Mouse (Mus musculus) hindbrain, embryonic 11.5 days (tissue): Measurements from ENCODE around the gene Ccdc155. TPM values are rescaled to one million over a fixed set of nuclear protein-coding genes. Genes with fewer than 3 reads are reported as not detected.

Experiments
- ATAC-seq: fragments of 200-750 bp; cut with Nextera tagmentation; 2 replicates; pipeline ENCODE4 v1.8.0; 2017; ENCODE audit warnings: mild to moderate bottlenecking, moderate TSS enrichment, moderate library complexity; ENCODE audit not compliant: low FRiP score
- DNase-seq: peaks from one replicate; pipeline ENCODE4 v3.0.0-alpha.2; 2015; ENCODE audit warnings: low spot score
- H3K27ac ChIP-seq: fragments of 300-500 bp; sonication (generic); 2 replicates; pipeline ENCODE4 v1.5.1; 2014; ENCODE audit warnings: mild to moderate bottlenecking, low read depth, low read length
- H3K27me3 ChIP-seq: fragments of 300-500 bp; sonication (generic); 2 replicates; pipeline ENCODE4 v1.6.1; 2014; ENCODE audit warnings: mild to moderate bottlenecking, low read length, moderate library complexity, mixed read lengths; ENCODE audit not compliant: control insufficient read depth, insufficient read depth
- H3K36me3 ChIP-seq: fragments of 300-500 bp; sonication (generic); 2 replicates; pipeline ENCODE4 v1.6.1; 2014; ENCODE audit warnings: mild to moderate bottlenecking, low read length, moderate library complexity, mixed read lengths; ENCODE audit not compliant: control insufficient read depth, insufficient read depth
- H3K4me1 ChIP-seq: fragments of 300-500 bp; sonication (generic); replicated peaks from 2 replicates; pipeline ENCODE4 v1.6.1; 2014; ENCODE audit warnings: low read length, mixed read lengths; ENCODE audit not compliant: control insufficient read depth, insufficient read depth
- H3K4me2 ChIP-seq: fragments of 300-500 bp; sonication (generic); replicated peaks from 2 replicates; pipeline ENCODE4 v1.6.1; 2014; ENCODE audit warnings: mild to moderate bottlenecking, low read depth, low read length
- H3K4me3 ChIP-seq: fragments of 300-500 bp; sonication (generic); 2 replicates; pipeline ENCODE4 v1.5.1; 2014; ENCODE audit warnings: low read depth, low read length
- H3K9ac ChIP-seq: fragments of 300-500 bp; sonication (generic); 2 replicates; pipeline ENCODE4 v1.6.1; 2014; ENCODE audit warnings: low read depth, low read length
- H3K9me3 ChIP-seq: fragments of 300-500 bp; sonication (generic); 2 replicates; pipeline ENCODE4 v1.6.1; 2016; ENCODE audit warnings: low read length; ENCODE audit not compliant: control insufficient read depth
- WGBS: fragments of 180-500 bp; shearing (Covaris S2); extraction: QIAGEN DNeasy Blood & Tissue Kit; methylation state at CpG from one replicate; pipeline ENCODE4 v1.1.7; 2014; 5-methylcytosine and 5-hydroxymethylcytosine counted together
- polyA plus RNA-seq: library from polyadenylated mRNA; unstranded; fragments of >200 nt; fragmentation: Nextera tagmentation; extraction: Ambion mirVana; gene quantifications from 2 replicates; pipeline ENCODE4 v1.2.1, GENCODE M21; 2014

The Ccdc155 gene
- polyA plus RNA-seq, 1 experiment from 2014 or later, result 0.40 TPM

GRCm38 (mm10) chr7:45167761-45168445 lies 36.8 kb downstream of the Ccdc155 start:
- Histone ChIP-seq H3K4me1 (peaks cover 6% of the 10 kb centered on the region), H3K27me3 (peaks cover 74% of the 10 kb centered on the region), H3K27ac (peak overlapping the region; percentile 45; the same call in 1 of the 2 replicates), H3K9me3 (peaks cover 13% of the 10 kb centered on the region), H3K4me2 (peak overlapping the region; percentile 7; the same call in 1 of the 2 replicates), H3K9ac (no peak overlapping the region), H3K36me3 (no peaks in the 10 kb centered on the region), H3K4me3 (no peak overlapping the region)
- ATAC-seq, result peak; percentile 31; the same call in 1 of the 2 replicates
- peak; percentile 51 for DNase-seq
- 2% methylated on average over 19 of the region's 19 CpGs for WGBS

- Histone ChIP-seq H3K9ac (no peak overlapping the region), H3K4me3 (no peak overlapping the region), H3K9me3 (peaks cover 11% of the 10 kb centered on the region), H3K4me1 (peaks cover 11% of the 10 kb centered on the region), H3K36me3 (no peaks in the 10 kb centered on the region), H3K27ac (no peak overlapping the region), H3K4me2 (no peak overlapping the region), H3K27me3 (peaks cover 78% of the 10 kb centered on the region)
- DNase-seq (no peak), ATAC-seq (no peak)
- WGBS, result 22% methylated on average over 10 of the region's 10 CpGs
Observed at GRCm38 (mm10) chr7:45166950-45167401, 37.7 kb downstream of the Ccdc155 start.

DNA sequence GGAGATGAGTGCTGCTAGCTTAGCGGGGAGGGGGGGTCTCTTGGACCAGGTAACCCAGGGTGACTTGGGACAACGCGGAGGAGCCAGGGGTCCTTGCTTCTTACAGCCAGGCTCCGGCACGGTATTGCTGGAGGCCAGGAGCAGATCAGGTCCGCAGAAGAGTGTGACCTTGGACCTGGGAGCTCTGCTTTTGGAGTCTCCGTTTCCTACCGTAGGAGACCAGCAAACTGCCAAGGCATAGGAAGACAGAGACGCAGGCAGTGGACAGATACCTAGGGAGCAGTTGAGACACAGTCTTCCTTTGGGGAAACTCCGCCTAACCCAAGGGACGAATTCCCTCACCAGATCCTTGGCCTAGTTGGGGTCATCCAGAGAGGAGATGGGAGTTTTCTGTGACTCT lies 39.0 kb downstream of the Ccdc155 start:
- Histone ChIP-seq H3K9ac (no peak overlapping the region), H3K9me3 (peaks cover 11% of the 10 kb centered on the region), H3K4me2 (no peak overlapping the region), H3K4me3 (no peak overlapping the region), H3K36me3 (no peaks in the 10 kb centered on the region), H3K27me3 (peaks cover 72% of the 10 kb centered on the region), H3K4me1 (peaks cover 11% of the 10 kb centered on the region), H3K27ac (no peak overlapping the region)
- DNase-seq (no peak), ATAC-seq (no peak)
- 53% methylated on average over 11 of the region's 11 CpGs for WGBS

- H3K4me1 ChIP-seq, result peaks cover 11% of the 10 kb centered on the region
- H3K4me2 ChIP-seq, result no peak overlapping the region
- H3K27me3 ChIP-seq, result peaks cover 72% of the 10 kb centered on the region
- no peak overlapping the region for H3K27ac ChIP-seq
- H3K9me3 ChIP-seq, result peaks cover 7% of the 10 kb centered on the region
- H3K9ac ChIP-seq, result no peak overlapping the region
- ATAC-seq, result no peak
- DNase-seq, result no peak
- H3K36me3 ChIP-seq, result no peaks in the 10 kb centered on the region
- 67% methylated on average over 5 of the region's 5 CpGs for whole genome bisulfite sequencing
- H3K4me3 ChIP-seq, result no peak overlapping the region
Observed at GRCm38 (mm10) chr7:45164833-45165232, 39.9 kb downstream of the Ccdc155 start.

DNA sequence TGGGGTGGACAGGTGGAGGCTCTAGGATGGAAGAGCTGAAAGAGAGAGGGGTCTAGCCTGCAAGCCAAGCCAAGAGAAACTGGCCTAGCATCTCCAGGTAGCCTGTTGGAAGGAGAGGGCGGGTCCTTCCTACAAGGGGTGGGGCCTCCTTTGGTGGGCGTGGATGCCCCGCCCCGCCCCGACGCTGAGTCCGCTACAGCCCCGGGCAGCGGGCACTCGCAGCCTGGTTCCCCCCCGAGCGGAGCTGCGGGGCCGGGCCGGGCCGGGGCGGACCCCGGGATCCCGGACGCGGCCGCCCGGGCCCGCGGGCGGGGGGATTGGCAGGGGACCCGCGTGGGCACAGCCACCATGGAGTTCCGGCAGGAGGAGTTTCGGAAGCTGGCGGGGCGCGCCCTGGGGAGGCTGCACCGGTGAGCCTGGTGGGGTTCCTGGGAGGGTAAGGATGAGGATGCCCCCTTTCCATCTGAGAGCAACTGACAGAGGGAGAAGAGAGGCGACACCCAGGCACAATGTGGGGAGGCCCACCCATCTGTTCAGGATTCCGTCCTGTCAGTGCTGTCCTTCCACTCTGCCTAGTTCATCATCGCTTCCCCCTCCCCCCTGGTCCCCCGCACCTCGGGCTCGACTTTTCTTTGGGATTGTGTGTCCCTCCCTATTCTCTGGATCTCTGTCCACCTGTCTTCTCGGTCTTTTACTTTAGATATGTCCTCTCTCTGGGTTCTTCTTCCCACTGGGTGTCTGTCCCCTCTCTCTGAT lies 40.8 kb downstream of the Ccdc155 start, which contains the start of gene Slc17a7:
Gene Slc17a7 (plus strand): TSS at position 215 of the 756 bp plus-strand sequence.
- DNase-seq (peak; percentile 44), ATAC-seq (no peak)
- WGBS, result 2% methylated on average over 39 of the region's 41 CpGs
- peaks cover 63% of the 10 kb centered on the region for H3K27me3 ChIP-seq
- no peak within 1 kb of the TSS for H3K27ac ChIP-seq
- no peaks in the 10 kb centered on the region for H3K9me3 ChIP-seq
- peak within 1 kb of the TSS; percentile 34 for H3K4me3 ChIP-seq
- H3K4me2 ChIP-seq, result peak within 1 kb of the TSS; percentile 59
- H3K36me3 ChIP-seq, result no peaks in the 10 kb centered on the region
- H3K9ac ChIP-seq, result peak within 1 kb of the TSS; percentile 34; the same call in 1 of the 2 replicates
- H3K4me1 ChIP-seq, result peaks cover 11% of the 10 kb centered on the region

GRCm38 (mm10) chr7:45162996-45163615 lies 41.6 kb downstream of the Ccdc155 start:
- no peak overlapping the region for H3K4me2 ChIP-seq
- no peak overlapping the region for H3K9ac ChIP-seq
- 0 out of 2 replicates have a peak, but pooled peaks cover 2% of the 10 kb centered on the region for H3K36me3 ChIP-seq
- no peak overlapping the region for H3K4me3 ChIP-seq
- peaks cover 55% of the 10 kb centered on the region for H3K27me3 ChIP-seq
- no peaks in the 10 kb centered on the region for H3K9me3 ChIP-seq
- WGBS, result 72% methylated on average over 9 of the region's 9 CpGs
- H3K27ac ChIP-seq, result no peak overlapping the region
- DNase-seq, result no peak
- peaks cover 10% of the 10 kb centered on the region for H3K4me1 ChIP-seq
- no peak for ATAC-seq

DNA sequence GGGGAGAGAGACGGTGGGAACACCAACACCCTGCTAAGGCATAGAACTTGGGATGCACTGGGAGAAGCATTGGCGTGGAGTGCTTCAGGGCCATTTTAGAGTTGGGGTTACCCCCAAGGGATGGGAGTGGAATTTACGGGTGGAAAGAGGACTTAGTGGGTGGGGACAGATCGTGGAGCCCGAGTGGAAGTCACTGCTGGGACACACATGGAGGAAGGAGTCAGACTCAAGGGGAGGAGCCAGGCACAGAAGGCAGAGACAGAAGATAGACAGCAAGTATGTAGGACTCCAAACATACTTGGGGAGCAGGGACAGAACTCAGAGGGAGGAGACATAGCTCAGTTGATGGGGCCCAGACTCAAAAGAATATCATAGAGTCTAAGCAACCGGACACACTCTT lies 42.1 kb downstream of the Ccdc155 start:
- 24% methylated on average over 6 of the region's 6 CpGs for WGBS
- Histone ChIP-seq H3K4me3 (peak overlapping the region; percentile 26), H3K36me3 (0 out of 2 replicates have a peak, but pooled peaks cover 2% of the 10 kb centered on the region), H3K4me2 (peak overlapping the region; percentile 63), H3K9ac (no peak overlapping the region), H3K27me3 (peaks cover 49% of the 10 kb centered on the region), H3K9me3 (no peaks in the 10 kb centered on the region), H3K4me1 (peaks cover 9% of the 10 kb centered on the region), H3K27ac (no peak overlapping the region)
- ATAC-seq, result peak; percentile 34; the same call in 1 of the 2 replicates
- peak; percentile 26 for DNase-seq

DNA sequence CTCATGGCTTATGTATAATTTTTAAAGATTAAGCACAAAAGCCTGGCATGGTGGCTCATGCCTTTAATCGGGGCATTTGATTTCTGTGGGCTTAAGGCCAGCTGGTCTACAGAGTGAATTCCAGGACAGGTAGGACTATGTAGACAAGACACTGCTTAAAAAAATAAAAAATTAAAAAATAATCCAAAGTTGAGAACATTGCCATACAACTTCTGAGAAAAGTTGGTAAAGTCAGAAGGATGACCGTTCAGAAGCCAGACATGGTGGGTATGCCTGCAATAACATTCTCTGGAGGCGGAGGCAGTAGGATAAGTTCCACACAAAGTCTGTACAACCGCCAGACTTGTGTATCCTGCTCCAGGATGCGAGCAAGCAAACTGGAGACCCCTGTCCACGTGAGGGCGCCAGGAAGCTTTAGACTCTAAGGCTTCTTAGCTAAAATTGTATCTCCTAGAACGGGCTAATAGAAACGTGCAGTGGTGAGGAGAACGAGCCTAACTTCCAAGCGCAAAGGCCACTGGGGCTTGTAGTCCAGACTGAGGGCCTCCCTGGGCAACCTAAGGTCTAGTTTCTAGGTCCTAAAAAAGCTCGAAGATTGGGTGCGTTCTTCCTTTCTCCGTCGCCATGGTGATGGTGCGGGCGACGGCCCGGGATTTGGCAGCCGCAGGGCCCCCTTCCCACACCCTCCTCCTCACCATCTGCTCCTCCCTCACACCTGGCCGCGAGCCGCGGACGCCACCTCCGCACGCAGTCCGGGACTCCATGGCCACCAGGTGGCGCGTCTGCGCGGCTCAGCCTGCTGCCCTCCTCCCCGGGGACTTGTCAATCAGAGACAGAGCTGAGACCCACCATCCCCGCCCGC lies 42.8 kb downstream of the Ccdc155 start:
- Histone ChIP-seq H3K4me2 (peak overlapping the region; percentile 63), H3K4me3 (peak overlapping the region; percentile 26), H3K9me3 (no peaks in the 10 kb centered on the region), H3K27ac (no peak overlapping the region), H3K27me3 (peaks cover 43% of the 10 kb centered on the region), H3K9ac (no peak overlapping the region), H3K4me1 (peaks cover 9% of the 10 kb centered on the region), H3K36me3 (0 out of 2 replicates have a peak, but pooled peaks cover 2% of the 10 kb centered on the region)
- peak; percentile 86 for ATAC-seq
- 5% methylated on average over 35 of the region's 35 CpGs for WGBS
- peak; percentile 90 for DNase-seq
